Mouse (Mus musculus): ENCODE results near the gene Bhlhe41. TPM values are rescaled to one million over a fixed set of nuclear protein-coding genes. Genes with fewer than 3 reads are reported as not detected.

The Bhlhe41 gene
- polyA plus RNA-seq, 1 experiment from 2014 or later: 0.45 TPM

DNA sequence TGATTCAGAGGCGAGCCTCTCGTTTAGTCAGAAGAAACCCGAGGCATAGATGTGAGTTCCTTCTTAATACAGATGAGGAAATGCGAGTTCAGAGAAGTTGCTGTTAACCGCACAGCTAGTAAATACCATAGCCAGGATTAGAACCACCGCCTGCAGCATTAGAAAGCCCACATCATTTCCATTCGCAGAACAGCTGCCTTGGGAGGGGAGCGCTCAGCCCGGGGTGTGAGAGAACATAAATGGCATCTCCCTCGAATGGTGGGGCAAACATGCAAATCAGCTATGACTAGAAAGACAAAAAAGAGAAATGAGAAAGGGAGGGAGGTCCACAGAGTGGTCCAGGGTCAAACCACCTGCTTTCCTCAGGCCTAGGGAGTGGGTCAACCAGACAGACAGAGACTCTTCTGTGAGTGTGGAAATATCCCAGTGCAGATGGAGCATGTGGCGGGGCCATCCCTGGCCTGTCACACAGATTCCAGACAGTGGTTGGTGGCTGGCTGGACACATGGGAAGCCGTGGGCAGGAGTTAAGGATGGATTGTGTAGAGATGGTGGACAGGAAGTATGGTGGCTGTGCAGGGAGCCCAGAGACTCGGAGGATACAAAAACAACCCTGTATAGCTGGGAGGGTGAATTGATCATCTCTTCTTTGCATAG, 28.1 kb upstream of the Bhlhe41 start:
- no peaks in the 10 kb centered on the region for H3K9me3 ChIP-seq (ENCODE audit: control insufficient read depth, low read length)
- H3K4me3 ChIP-seq (ENCODE audit: low read depth, low read length): no peak overlapping the region
- DNase-seq (ENCODE audit: low spot score): no peak
- ATAC-seq (replicated peaks; ENCODE audit: low FRiP score): no peak
- no peak overlapping the region for H3K4me2 ChIP-seq
- no peak overlapping the region for H3K27ac ChIP-seq (ENCODE audit: low read depth, low read length)
- H3K27me3 ChIP-seq (replicated peaks; ENCODE audit: control insufficient read depth, insufficient read depth, low read length): no peaks in the 10 kb centered on the region
- 78% methylated on average over 13 of the region's 13 CpGs for WGBS
- no peaks in the 10 kb centered on the region for H3K36me3 ChIP-seq (ENCODE audit: control insufficient read depth, insufficient read depth, low read length)
- H3K4me1 ChIP-seq (replicated peaks; ENCODE audit: control insufficient read depth, insufficient read depth, low read length): 0 out of 2 replicates have a peak, but pooled peaks cover 2% of the 10 kb centered on the region
- H3K9ac ChIP-seq (ENCODE audit: low read depth, low read length): no peak overlapping the region

DNA sequence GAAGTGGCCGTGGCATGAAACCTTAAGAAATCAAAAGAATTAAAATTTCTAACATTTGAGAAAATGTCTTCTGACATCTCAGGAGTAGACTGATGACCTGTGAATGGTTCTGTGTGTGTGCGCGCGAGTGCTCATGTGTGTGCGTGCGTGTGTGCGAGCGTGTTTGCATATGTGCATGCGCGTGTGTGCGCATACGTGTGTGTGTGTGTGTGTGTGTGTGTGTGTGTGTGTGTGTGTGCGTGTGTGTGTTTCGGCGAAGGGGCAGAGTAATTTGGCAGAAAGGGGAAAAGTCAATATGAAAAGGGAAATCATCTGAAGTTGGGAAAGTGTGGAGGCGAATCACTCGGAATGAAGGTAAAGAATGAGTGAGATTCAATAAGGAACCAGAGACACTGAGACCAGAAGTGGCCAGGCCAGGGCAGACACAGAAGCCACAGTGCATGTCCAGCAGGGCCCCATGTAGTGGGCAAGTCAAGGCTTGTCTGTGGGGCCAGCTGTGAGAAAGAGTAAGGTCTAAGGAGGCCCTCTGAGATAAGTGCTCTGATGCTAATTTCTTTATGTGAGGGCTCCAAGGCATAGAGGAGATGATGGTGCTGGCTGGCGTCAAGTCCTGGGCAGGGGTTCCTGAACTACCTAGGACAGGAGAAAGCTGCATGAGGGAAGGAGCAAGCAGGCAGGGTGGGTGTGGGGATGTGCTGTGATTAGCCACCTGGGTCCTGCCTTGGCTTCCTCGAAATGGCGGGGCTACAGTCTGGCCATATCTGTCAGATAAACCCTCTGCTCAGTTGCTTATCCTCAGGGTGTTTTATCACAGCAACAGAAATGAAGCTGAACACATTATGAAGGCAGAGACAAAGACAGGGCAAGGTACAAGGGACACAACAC, 27.3 kb upstream of the Bhlhe41 start:
- H3K27ac ChIP-seq (ENCODE audit: low read depth, low read length): no peak overlapping the region
- no peak for ATAC-seq (replicated peaks; ENCODE audit: low FRiP score)
- WGBS: 87% methylated on average over 20 of the region's 20 CpGs
- H3K4me3 ChIP-seq (ENCODE audit: low read depth, low read length): no peak overlapping the region
- H3K36me3 ChIP-seq (ENCODE audit: control insufficient read depth, insufficient read depth, low read length): no peaks in the 10 kb centered on the region
- no peak overlapping the region for H3K4me2 ChIP-seq
- no peaks in the 10 kb centered on the region for H3K9me3 ChIP-seq (ENCODE audit: control insufficient read depth, low read length)
- no peaks in the 10 kb centered on the region for H3K27me3 ChIP-seq (replicated peaks; ENCODE audit: control insufficient read depth, insufficient read depth, low read length)
- 0 out of 2 replicates have a peak, but pooled peaks cover 2% of the 10 kb centered on the region for H3K4me1 ChIP-seq (replicated peaks; ENCODE audit: control insufficient read depth, insufficient read depth, low read length)
- no peak overlapping the region for H3K9ac ChIP-seq (ENCODE audit: low read depth, low read length)
- no peak for DNase-seq (ENCODE audit: low spot score)

DNA sequence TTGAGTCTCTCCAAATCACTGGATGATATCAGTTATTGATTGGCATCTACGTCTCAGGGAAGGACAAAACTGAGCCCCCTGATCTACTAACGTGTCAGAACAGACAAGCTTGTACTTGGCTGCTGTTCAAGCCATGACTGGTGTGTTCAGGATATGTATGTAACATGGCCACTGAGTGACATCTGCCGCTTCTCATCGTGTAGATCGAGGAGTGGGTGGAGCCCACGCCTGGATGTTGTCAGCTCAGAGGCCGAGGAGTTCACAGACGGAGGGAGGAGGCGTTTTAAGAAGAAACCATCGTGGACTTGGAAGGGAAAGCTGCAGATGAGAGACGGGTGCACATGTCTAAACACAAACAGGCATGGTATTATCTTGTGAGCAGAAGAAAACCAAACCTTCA, 26.6 kb upstream of the Bhlhe41 start:
- Histone ChIP-seq H3K4me3 (ENCODE audit: low read depth, low read length) (no peak overlapping the region), H3K27ac (ENCODE audit: low read depth, low read length) (no peak overlapping the region), H3K27me3 (replicated peaks; ENCODE audit: control insufficient read depth, insufficient read depth, low read length) (no peaks in the 10 kb centered on the region), H3K9ac (ENCODE audit: low read depth, low read length) (no peak overlapping the region), H3K9me3 (ENCODE audit: control insufficient read depth, low read length) (no peaks in the 10 kb centered on the region), H3K36me3 (ENCODE audit: control insufficient read depth, insufficient read depth, low read length) (no peaks in the 10 kb centered on the region), H3K4me1 (replicated peaks; ENCODE audit: control insufficient read depth, insufficient read depth, low read length) (0 out of 2 replicates have a peak, but pooled peaks cover 2% of the 10 kb centered on the region), H3K4me2 (no peak overlapping the region)
- ATAC-seq (replicated peaks; ENCODE audit: low FRiP score): no peak
- no peak for DNase-seq (ENCODE audit: low spot score)
- WGBS: 80% methylated on average over 11 of the region's 11 CpGs

DNA sequence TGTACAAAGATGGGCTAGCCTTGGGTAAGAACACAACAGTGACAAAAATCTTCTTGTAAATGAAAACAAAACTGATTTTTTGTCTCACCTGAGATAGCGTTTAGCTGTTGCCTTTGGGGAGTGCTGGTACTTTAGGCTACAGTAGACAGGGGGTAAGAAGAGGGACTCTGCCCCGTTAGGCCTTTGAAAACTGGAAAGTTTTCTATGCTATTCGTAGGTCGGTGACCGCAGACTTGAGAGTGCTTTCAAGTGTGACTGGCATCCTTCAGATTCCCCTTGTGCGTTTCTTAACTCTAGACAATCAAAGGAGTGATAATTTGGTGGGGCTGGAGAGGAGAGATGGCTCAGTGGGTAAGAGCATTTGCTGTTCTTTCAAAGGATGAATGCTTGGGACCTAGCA, 22.4 kb upstream of the Bhlhe41 start:
- WGBS: 83% methylated on average over 6 of the region's 6 CpGs
- no peak overlapping the region for H3K27ac ChIP-seq (ENCODE audit: low read depth, low read length)

DNA sequence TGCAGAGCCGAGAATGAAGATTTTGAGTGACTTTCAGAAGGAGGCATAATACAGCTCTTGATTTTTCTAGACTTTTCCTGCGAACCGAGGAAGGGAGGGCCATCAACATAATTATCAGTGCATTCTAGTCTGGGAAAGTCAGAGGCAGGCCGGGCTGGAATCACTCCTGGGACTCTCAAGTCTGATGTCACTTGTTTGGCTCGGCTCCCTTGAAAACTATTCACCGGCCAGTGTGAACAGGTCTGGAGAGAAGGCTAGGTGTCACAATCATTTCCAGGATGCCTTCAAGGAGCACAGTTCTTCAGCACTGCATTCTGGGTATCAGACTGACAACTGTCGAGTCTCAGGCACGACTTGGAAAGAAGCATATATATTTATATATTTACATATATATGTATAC, 20.9 kb upstream of the Bhlhe41 start:
- Histone ChIP-seq H3K9ac (ENCODE audit: low read depth, low read length) (no peak overlapping the region), H3K36me3 (ENCODE audit: control insufficient read depth, insufficient read depth, low read length) (no peaks in the 10 kb centered on the region), H3K4me2 (no peak overlapping the region), H3K27me3 (replicated peaks; ENCODE audit: control insufficient read depth, insufficient read depth, low read length) (no peaks in the 10 kb centered on the region), H3K9me3 (ENCODE audit: control insufficient read depth, low read length) (no peaks in the 10 kb centered on the region), H3K4me1 (replicated peaks; ENCODE audit: control insufficient read depth, insufficient read depth, low read length) (no peaks in the 10 kb centered on the region), H3K27ac (ENCODE audit: low read depth, low read length) (no peak overlapping the region), H3K4me3 (ENCODE audit: low read depth, low read length) (no peak overlapping the region)
- DNase-seq (ENCODE audit: low spot score) (no peak), ATAC-seq (replicated peaks; ENCODE audit: low FRiP score) (no peak)
- 77% methylated on average over 8 of the region's 8 CpGs for WGBS

More for the DNA sequence above, 22.4 kb upstream of the Bhlhe41 start:
- Histone ChIP-seq H3K4me3 (ENCODE audit: low read depth, low read length) (no peak overlapping the region), H3K9ac (ENCODE audit: low read depth, low read length) (no peak overlapping the region), H3K4me2 (no peak overlapping the region), H3K9me3 (ENCODE audit: control insufficient read depth, low read length) (no peaks in the 10 kb centered on the region), H3K36me3 (ENCODE audit: control insufficient read depth, insufficient read depth, low read length) (no peaks in the 10 kb centered on the region), H3K27me3 (replicated peaks; ENCODE audit: control insufficient read depth, insufficient read depth, low read length) (no peaks in the 10 kb centered on the region), H3K4me1 (replicated peaks; ENCODE audit: control insufficient read depth, insufficient read depth, low read length) (no peaks in the 10 kb centered on the region)
- DNase-seq (ENCODE audit: low spot score): no peak
- ATAC-seq (replicated peaks; ENCODE audit: low FRiP score): no peak

DNA sequence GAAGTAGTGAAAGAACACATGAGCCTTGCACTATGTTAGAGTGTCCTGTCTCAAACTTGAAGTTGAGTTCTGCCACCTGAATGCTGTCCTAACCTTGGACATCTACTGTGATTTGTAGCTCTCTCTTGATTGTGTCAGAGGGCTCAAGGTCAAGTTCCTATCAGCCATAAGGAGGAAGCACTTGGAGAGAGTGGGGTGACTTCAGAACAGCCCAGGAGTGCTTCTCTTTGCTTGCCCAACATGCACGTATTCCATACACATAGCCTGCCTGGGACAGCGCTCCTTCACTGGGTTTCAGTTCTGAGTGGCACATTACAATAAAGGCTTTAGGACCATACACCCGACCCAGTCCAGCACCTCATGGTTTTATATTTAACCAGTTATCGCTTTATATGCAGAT, 19.7 kb upstream of the Bhlhe41 start:
- no peaks in the 10 kb centered on the region for H3K9me3 ChIP-seq (ENCODE audit: control insufficient read depth, low read length)
- no peak overlapping the region for H3K27ac ChIP-seq (ENCODE audit: low read depth, low read length)
- H3K4me2 ChIP-seq: no peak overlapping the region
- H3K36me3 ChIP-seq (ENCODE audit: control insufficient read depth, insufficient read depth, low read length): no peaks in the 10 kb centered on the region
- no peak overlapping the region for H3K4me3 ChIP-seq (ENCODE audit: low read depth, low read length)
- DNase-seq (ENCODE audit: low spot score) (no peak), ATAC-seq (replicated peaks; ENCODE audit: low FRiP score) (no peak)
- H3K9ac ChIP-seq (ENCODE audit: low read depth, low read length): no peak overlapping the region
- no peaks in the 10 kb centered on the region for H3K27me3 ChIP-seq (replicated peaks; ENCODE audit: control insufficient read depth, insufficient read depth, low read length)
- no peaks in the 10 kb centered on the region for H3K4me1 ChIP-seq (replicated peaks; ENCODE audit: control insufficient read depth, insufficient read depth, low read length)
- WGBS: 81% methylated on average over 4 of the region's 4 CpGs

DNA sequence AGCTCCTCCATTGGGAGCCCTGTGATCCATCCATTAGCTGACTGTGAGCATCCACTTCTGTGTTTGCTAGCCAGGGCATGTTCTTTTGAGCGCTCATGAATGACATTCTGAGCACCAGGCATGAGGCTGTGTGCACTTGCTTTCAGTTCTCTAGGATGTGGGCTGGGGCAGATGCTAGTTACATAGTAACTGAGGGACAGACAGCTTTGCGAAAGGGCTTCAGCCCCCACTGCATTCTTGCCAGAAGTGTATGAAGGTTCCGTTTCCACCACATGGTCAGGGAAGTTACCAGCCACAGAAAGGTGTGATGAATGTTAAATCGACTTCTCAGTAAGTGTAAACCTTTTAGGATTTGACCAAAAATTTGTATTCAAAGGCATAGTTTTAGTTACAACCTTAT, 18.3 kb upstream of the Bhlhe41 start:
- Histone ChIP-seq H3K4me3 (ENCODE audit: low read depth, low read length) (no peak overlapping the region), H3K9ac (ENCODE audit: low read depth, low read length) (no peak overlapping the region), H3K27ac (ENCODE audit: low read depth, low read length) (no peak overlapping the region), H3K4me1 (replicated peaks; ENCODE audit: control insufficient read depth, insufficient read depth, low read length) (no peaks in the 10 kb centered on the region), H3K4me2 (no peak overlapping the region), H3K36me3 (ENCODE audit: control insufficient read depth, insufficient read depth, low read length) (no peaks in the 10 kb centered on the region), H3K9me3 (ENCODE audit: control insufficient read depth, low read length) (no peaks in the 10 kb centered on the region), H3K27me3 (replicated peaks; ENCODE audit: control insufficient read depth, insufficient read depth, low read length) (no peaks in the 10 kb centered on the region)
- 73% methylated on average over 4 of the region's 4 CpGs for WGBS
- ATAC-seq (replicated peaks; ENCODE audit: low FRiP score): no peak
- no peak for DNase-seq (ENCODE audit: low spot score)

DNA sequence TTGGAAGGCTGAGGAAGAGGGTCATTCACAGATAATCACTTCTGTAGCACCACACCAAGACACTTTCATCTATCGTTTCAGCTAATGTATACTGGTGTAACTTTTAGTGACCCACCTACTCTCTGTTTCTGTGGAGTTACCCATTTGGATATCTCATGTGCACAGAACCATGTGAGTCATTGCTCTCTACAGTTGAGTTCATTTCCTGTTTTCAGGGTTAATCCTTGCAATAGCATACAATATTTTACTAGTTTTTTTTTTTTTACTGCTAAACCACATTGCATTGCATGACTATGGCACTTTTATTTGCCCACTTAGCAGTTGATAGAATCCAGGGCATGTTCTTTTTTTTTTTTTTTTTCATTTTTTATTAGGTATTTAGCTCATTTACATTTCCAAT, 17.7 kb upstream of the Bhlhe41 start:
- no peak for ATAC-seq (replicated peaks; ENCODE audit: low FRiP score)
- Histone ChIP-seq H3K9ac (ENCODE audit: low read depth, low read length) (no peak overlapping the region), H3K4me1 (replicated peaks; ENCODE audit: control insufficient read depth, insufficient read depth, low read length) (no peaks in the 10 kb centered on the region), H3K27me3 (replicated peaks; ENCODE audit: control insufficient read depth, insufficient read depth, low read length) (no peaks in the 10 kb centered on the region), H3K36me3 (ENCODE audit: control insufficient read depth, insufficient read depth, low read length) (no peaks in the 10 kb centered on the region), H3K9me3 (ENCODE audit: control insufficient read depth, low read length) (no peaks in the 10 kb centered on the region), H3K27ac (ENCODE audit: low read depth, low read length) (no peak overlapping the region), H3K4me2 (no peak overlapping the region), H3K4me3 (ENCODE audit: low read depth, low read length) (no peak overlapping the region)
- no peak for DNase-seq (ENCODE audit: low spot score)
- WGBS: 68% methylated on average over 1 of the region's 1 CpGs

DNA sequence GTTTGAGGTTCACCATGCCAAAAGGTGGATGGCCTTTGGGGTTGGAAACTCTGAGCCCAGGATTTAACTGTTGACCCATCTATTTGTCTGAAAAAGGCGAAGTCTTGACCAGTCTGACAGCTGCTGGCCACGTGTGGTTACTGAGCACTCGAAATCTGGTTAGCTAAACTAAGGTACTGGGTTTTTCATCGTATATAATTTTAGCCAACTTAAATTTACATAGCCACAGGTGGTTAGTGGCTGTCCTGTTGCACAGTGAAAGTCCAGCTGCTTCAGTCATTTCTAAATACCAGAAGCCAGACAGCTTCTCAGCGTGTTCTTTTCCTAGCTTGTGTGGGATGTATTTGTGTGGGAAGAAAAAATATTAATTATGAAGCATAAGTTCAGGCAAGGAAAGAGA, 15.3 kb upstream of the Bhlhe41 start:
- no peak overlapping the region for H3K9ac ChIP-seq (ENCODE audit: low read depth, low read length)
- no peak for ATAC-seq (replicated peaks; ENCODE audit: low FRiP score)
- no peak for DNase-seq (ENCODE audit: low spot score)
- WGBS: 88% methylated on average over 5 of the region's 5 CpGs
- no peak overlapping the region for H3K4me3 ChIP-seq (ENCODE audit: low read depth, low read length)
- no peaks in the 10 kb centered on the region for H3K9me3 ChIP-seq (ENCODE audit: control insufficient read depth, low read length)
- H3K27me3 ChIP-seq (replicated peaks; ENCODE audit: control insufficient read depth, insufficient read depth, low read length): no peaks in the 10 kb centered on the region
- no peaks in the 10 kb centered on the region for H3K36me3 ChIP-seq (ENCODE audit: control insufficient read depth, insufficient read depth, low read length)
- no peak overlapping the region for H3K4me2 ChIP-seq
- H3K27ac ChIP-seq (ENCODE audit: low read depth, low read length): no peak overlapping the region
- no peaks in the 10 kb centered on the region; the same call in 1 of the 2 replicates for H3K4me1 ChIP-seq (replicated peaks; ENCODE audit: control insufficient read depth, insufficient read depth, low read length)
